Mouse (Mus musculus) midbrain, embryonic 16.5 days (tissue): ENCODE measurements at regions not wholly inside any gene's neighbourhood (a gene's known extent, or its start where the extent isn't known, plus 50 kb on each side); places are given as distances from the start of the nearest gene placed in this dataset.

Experiments
- ATAC-seq: fragments of 200-750 bp; cut with Nextera tagmentation; 2 replicates; pipeline ENCODE4 v1.8.0; 2017; ENCODE audit warnings: moderate TSS enrichment
- H3K27ac ChIP-seq: fragments of 300-500 bp; sonication (generic); 2 replicates; pipeline ENCODE4 v1.5.1; 2014; ENCODE audit warnings: mild to moderate bottlenecking, low read length, mixed read lengths
- H3K27me3 ChIP-seq: fragments of 300-500 bp; sonication (generic); 2 replicates; pipeline ENCODE4 v1.6.1; 2014; ENCODE audit warnings: low read depth, low read length, mixed read lengths; ENCODE audit not compliant: control insufficient read depth, insufficient read depth
- H3K36me3 ChIP-seq: fragments of 300-500 bp; sonication (generic); 2 replicates; pipeline ENCODE4 v1.6.1; 2014; ENCODE audit warnings: mild to moderate bottlenecking, low read length, moderate library complexity, mixed read lengths; ENCODE audit not compliant: control insufficient read depth, insufficient read depth
- H3K4me1 ChIP-seq: fragments of 300-500 bp; sonication (generic); 2 replicates; pipeline ENCODE4 v1.6.1; 2014; ENCODE audit warnings: mild to moderate bottlenecking, low read length, mixed read lengths; ENCODE audit not compliant: control insufficient read depth, insufficient read depth
- H3K4me2 ChIP-seq: fragments of 300-500 bp; sonication (generic); 2 replicates; pipeline ENCODE4 v1.6.1; 2014; ENCODE audit warnings: mild to moderate bottlenecking, low read length, mixed read lengths
- H3K4me3 ChIP-seq: fragments of 300-500 bp; sonication (generic); 2 replicates; pipeline ENCODE4 v1.5.1; 2014; ENCODE audit warnings: low read depth, mild to moderate bottlenecking, low read length, moderate library complexity, mixed read lengths
- H3K9ac ChIP-seq: fragments of 300-500 bp; sonication (generic); 2 replicates; pipeline ENCODE4 v1.6.1; 2014; ENCODE audit warnings: low read depth, low read length, mixed read lengths
- H3K9me3 ChIP-seq: fragments of 300-500 bp; sonication (generic); replicated peaks from 2 replicates; pipeline ENCODE4 v1.6.1; 2014; ENCODE audit warnings: mild to moderate bottlenecking, low read length, mixed read lengths; ENCODE audit not compliant: control insufficient read depth, poor library complexity, severe bottlenecking
- WGBS: fragments of 180-500 bp; shearing (Covaris S2); extraction: QIAGEN DNeasy Blood & Tissue Kit; methylation state at CpG from one replicate; pipeline ENCODE4 v1.1.7; 2014; 5-methylcytosine and 5-hydroxymethylcytosine counted together

DNA sequence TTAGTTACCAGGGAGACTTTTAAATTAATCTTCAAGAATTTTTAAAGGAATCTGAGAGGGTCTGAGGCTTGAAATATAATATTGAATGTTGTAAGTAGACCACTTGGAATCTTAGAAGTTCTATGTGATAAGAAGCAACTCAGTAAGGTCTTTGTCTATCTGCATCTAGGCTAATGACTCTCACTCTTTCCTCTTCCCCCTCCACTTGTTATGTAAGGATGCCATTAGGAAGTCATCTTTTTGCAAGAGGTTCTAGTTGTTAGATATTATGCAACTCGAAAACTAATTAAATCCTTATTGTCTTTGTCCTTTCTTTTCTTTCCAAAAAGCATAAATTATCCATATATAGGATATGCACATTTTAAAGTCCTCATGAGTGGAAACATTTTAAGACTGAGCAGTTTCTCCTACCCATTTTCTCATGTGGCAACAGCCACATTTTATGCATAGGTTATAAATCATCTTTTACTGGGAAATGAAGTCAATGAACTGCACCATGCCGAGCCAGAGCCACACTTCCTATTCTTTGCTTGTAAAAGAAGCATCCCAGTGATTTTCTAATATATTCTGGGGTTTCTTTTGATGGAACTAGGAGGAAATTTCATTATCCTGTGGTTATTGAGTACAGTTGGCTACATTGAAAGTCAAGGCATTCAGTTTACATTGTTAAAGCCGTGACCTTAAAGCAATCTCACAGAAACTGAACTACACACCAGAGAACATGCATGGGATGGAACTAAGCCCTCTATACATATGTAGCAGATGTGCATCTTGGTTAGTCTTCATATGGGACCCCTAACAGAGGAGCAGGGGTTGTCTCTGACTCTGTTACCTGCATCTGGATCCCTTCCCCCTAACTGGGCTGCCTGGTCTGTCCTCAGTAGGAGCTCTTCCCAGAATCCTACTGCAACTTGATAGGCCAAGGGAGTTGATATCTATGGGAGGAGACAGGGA, 230.8 kb downstream of the Ahr start:
- Histone ChIP-seq H3K27ac (no peak overlapping the region), H3K4me3 (no peak overlapping the region), H3K9me3 (no peaks in the 10 kb centered on the region), H3K27me3 (no peaks in the 10 kb centered on the region), H3K4me2 (no peak overlapping the region), H3K9ac (no peak overlapping the region), H3K4me1 (no peaks in the 10 kb centered on the region), H3K36me3 (no peaks in the 10 kb centered on the region)
- ATAC-seq: no peak
- 70% methylated on average over 3 of the region's 3 CpGs for WGBS

DNA sequence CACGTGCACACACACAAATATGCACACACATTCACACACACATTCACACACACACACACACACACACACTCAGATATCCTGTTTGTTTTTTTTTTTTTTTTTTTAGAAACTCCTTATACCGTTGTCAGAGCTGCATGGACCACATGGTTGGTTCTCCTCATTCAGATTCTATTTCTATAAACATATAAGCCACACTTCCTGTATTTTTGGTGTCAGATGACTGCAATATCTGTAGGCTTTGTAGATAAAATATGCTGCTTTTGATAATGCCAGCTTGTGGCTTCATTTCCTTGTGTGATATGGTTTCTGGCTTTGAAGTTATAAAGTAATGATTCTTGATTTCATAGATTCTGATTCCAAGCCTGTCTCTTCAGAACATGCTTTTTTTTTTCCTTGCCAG, 231.7 kb downstream of the Ahr start:
- Histone ChIP-seq H3K36me3 (no peaks in the 10 kb centered on the region), H3K4me2 (no peak overlapping the region), H3K4me1 (no peaks in the 10 kb centered on the region), H3K4me3 (no peak overlapping the region), H3K27me3 (no peaks in the 10 kb centered on the region), H3K9me3 (no peaks in the 10 kb centered on the region), H3K27ac (no peak overlapping the region), H3K9ac (no peak overlapping the region)
- no peak for ATAC-seq
- 87% methylated on average over 2 of the region's 2 CpGs for WGBS

DNA sequence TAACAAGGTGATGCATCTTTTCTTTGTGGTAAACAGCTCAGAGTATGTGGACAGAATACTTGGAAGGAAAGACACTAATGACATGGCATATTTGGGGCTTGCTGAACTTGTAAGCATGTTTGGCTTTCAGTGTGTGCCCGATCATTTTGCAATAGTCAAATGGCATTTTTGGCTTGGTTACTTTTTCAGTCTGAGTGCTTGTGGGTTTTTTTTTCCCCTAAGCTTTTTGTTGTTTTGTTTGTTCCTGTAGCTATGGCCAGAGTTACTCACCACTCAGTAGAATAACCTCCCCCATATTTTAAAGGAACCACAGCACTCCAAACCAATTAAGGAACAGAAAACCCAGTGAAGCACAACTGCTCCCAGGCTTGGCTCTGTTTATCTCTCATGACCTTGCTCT, 240.2 kb downstream of the Ahr start:
- no peaks in the 10 kb centered on the region for H3K36me3 ChIP-seq
- H3K27ac ChIP-seq: no peak overlapping the region
- ATAC-seq: no peak
- 92% methylated on average over 1 of the region's 1 CpGs for WGBS
- H3K4me1 ChIP-seq: no peaks in the 10 kb centered on the region
- no peak overlapping the region for H3K9ac ChIP-seq
- no peak overlapping the region for H3K4me2 ChIP-seq
- no peaks in the 10 kb centered on the region for H3K27me3 ChIP-seq
- no peaks in the 10 kb centered on the region for H3K9me3 ChIP-seq
- no peak overlapping the region for H3K4me3 ChIP-seq

DNA sequence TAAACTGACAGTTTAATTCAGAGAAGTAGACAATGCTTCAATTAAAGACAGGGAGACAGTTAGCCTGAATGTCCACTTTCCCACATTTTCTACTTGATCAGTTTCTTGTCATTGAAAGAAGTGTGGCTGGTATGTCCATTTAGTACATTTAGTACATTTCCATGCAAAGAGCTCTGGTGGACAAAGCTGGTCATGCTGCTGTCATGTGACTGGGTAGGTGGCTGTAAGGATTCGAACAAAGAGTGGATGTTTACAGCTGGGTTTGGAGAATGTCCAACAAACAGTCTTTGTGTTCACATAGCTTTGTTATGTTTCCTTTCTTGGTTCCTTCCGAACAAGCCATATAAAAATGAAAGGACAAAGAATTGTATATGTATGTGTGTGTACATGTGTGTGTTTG, 241.3 kb downstream of the Ahr start:
- no peaks in the 10 kb centered on the region for H3K9me3 ChIP-seq
- no peak for ATAC-seq

DNA sequence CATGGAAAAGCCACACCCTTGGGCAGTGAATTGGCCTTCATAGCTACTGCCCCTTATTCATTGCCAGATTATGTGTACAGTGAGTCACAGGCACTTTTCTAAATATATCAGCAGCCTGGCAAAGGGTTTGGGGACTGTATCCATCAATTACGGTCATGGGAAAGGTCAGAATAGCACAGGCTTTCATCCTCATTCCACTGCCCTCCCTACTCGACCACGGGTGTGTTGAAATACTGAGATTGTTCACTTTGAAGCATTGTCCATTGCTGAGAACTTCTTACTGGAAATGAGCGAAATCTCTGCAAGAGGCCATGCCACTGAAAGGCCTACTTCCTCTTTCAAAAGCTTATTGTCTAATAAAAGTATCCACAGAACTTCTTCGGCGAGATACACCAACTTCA, 242.9 kb downstream of the Ahr start:
- H3K27me3 ChIP-seq: no peaks in the 10 kb centered on the region
- ATAC-seq: no peak
- WGBS: 81% methylated on average over 6 of the region's 6 CpGs
- H3K4me2 ChIP-seq: no peak overlapping the region
- H3K9ac ChIP-seq: no peak overlapping the region
- H3K4me3 ChIP-seq: no peak overlapping the region
- H3K36me3 ChIP-seq: no peaks in the 10 kb centered on the region
- H3K9me3 ChIP-seq: no peaks in the 10 kb centered on the region
- H3K27ac ChIP-seq: no peak overlapping the region
- no peaks in the 10 kb centered on the region for H3K4me1 ChIP-seq

More for the DNA sequence above, 241.3 kb downstream of the Ahr start:
- H3K27ac ChIP-seq: no peak overlapping the region
- no peaks in the 10 kb centered on the region for H3K27me3 ChIP-seq
- no peak overlapping the region for H3K4me2 ChIP-seq
- no peak overlapping the region for H3K4me3 ChIP-seq
- H3K4me1 ChIP-seq: no peaks in the 10 kb centered on the region
- H3K36me3 ChIP-seq: no peaks in the 10 kb centered on the region
- H3K9ac ChIP-seq: no peak overlapping the region
- 72% methylated on average over 2 of the region's 2 CpGs for WGBS

DNA sequence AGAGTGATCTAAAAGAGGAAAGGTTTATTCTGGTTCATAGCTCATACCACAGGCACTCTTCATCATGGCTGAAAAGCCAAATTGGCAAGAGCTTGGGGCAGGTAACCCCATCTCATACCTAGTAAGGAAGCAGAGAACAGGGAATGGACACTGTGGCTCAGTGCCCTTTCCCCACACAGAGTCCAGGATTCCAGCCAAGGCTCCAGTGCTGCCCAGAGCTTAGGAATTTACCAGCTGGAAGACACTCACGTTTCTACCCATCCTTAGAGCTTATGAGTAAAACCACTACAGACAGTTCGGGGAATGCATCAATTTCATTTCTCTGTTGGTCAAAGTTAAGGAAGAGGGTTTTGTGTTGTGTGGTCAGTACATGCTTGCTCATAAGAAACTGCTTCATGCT, 241.0 kb downstream of the Snx13 start:
- Histone ChIP-seq H3K4me3 (no peak overlapping the region), H3K9me3 (no peaks in the 10 kb centered on the region), H3K4me1 (no peaks in the 10 kb centered on the region), H3K27me3 (no peaks in the 10 kb centered on the region), H3K27ac (no peak overlapping the region), H3K4me2 (no peak overlapping the region), H3K36me3 (no peaks in the 10 kb centered on the region), H3K9ac (no peak overlapping the region)
- ATAC-seq: no peak
- 72% methylated on average over 2 of the region's 2 CpGs for WGBS

DNA sequence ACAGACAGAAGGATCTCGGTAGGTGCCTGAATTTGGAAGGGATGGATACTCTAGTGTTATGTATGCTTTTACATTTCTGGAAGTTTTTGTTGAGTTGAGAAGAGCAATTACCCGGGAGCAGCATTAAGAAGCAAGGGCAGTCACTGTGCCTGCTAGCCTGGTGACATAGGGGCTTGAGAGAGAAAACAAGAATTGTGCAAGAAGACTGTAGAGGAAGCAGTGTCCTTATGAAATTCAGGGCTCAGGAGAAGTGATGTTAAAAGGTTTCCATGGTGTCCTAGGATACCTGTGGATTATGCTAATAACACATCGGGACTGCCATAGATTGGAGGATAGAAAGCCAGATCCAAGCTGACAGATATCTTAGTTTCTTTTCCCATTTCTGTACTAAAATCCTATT, 240.6 kb downstream of the Snx13 start:
- Histone ChIP-seq H3K4me2 (no peak overlapping the region), H3K4me1 (no peaks in the 10 kb centered on the region), H3K9me3 (no peaks in the 10 kb centered on the region), H3K4me3 (no peak overlapping the region), H3K36me3 (no peaks in the 10 kb centered on the region), H3K27me3 (no peaks in the 10 kb centered on the region), H3K27ac (no peak overlapping the region), H3K9ac (no peak overlapping the region)
- ATAC-seq: no peak
- WGBS: 84% methylated on average over 3 of the region's 3 CpGs

DNA sequence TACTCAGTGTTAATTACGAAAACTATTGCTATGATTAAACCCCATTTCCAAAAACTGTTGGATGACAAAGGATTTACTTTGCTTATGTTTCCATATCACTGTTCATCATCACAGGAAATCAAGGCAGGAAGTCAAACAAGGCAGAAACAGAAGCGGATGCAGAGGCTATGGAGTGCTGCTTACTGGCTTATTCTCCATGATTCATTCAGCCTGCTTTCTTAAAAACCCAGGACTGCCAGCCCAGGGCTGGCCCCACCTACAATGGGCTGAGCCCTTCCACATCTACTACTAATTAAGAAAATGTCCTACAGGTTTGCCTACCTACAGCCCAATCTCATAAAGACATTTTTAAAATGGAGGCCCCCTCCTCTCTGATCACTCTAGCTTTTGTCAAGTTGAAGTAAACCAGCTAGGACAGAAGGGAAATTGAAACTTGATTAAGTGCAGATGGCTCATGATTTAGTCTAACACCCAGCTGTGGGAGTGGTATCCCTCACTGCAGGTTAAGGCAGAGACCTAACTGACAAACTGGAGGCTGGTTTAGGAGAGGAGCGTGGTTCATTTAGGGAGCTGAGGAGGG, 240.1 kb downstream of the Snx13 start:
- no peak overlapping the region for H3K9ac ChIP-seq
- H3K27me3 ChIP-seq: no peaks in the 10 kb centered on the region
- H3K4me3 ChIP-seq: no peak overlapping the region
- 98% methylated on average over 3 of the region's 3 CpGs for WGBS
- no peak for ATAC-seq
- no peak overlapping the region for H3K4me2 ChIP-seq
- no peaks in the 10 kb centered on the region for H3K9me3 ChIP-seq
- H3K4me1 ChIP-seq: no peaks in the 10 kb centered on the region
- H3K36me3 ChIP-seq: no peaks in the 10 kb centered on the region
- no peak overlapping the region for H3K27ac ChIP-seq

DNA sequence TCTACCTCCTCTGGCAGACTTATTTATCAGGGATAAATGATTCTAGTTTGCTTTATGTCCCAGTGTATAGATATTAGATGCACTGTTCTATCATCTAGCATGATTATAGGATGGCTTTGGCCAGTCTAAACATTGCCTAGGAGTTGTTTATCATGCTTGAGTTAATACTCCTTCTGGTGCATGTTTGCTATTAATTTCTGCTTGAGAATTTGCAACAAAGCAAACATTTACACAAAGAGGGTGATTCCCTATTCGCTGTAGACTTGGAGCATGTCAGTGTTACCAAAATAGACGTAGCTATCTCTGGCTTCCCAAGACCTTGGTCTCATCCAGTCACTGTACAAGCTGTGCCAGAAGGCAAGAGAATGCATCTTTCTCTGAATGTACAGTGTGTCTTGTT, 237.4 kb downstream of the Snx13 start:
- H3K27me3 ChIP-seq: no peaks in the 10 kb centered on the region
- H3K27ac ChIP-seq: no peak overlapping the region
- WGBS: 72% methylated on average over 2 of the region's 2 CpGs

More for the DNA sequence above, 237.4 kb downstream of the Snx13 start:
- no peaks in the 10 kb centered on the region for H3K4me1 ChIP-seq
- no peak overlapping the region for H3K4me2 ChIP-seq
- H3K36me3 ChIP-seq: no peaks in the 10 kb centered on the region
- no peak overlapping the region for H3K4me3 ChIP-seq
- H3K9ac ChIP-seq: no peak overlapping the region
- H3K9me3 ChIP-seq: no peaks in the 10 kb centered on the region
- no peak for ATAC-seq
